Mouse (Mus musculus) cerebellum, adult 18-20 months (tissue): ENCODE measurements at regions not wholly inside any gene's neighbourhood (a gene's known extent, or its start where the extent isn't known, plus 50 kb on each side); places are given as distances from the start of the nearest gene placed in this dataset.

Experiments used
- DNase-seq, 2 experiments: peaks; one replicate each; pipeline ENCODE4 v3.0.0; 2021

DNA sequence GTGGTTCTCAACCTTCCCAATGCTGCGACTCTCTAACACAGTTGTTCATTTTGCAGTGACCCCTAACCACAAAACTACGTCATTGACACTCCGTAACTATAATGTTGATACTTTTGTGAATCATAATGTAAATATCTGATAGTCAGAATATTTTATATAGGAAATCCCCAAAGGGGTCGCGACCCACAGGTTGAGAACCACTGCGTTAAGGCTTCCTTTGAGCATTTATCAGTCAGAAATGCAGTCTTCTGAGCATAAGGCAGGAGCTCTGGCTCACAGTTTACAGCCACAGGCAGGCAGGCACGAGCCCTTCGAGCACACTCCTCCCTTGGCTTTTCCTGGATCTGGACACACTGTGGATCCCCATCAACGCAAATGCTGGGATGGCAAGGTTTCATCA, 57.0 kb downstream of the Nxnl2 start:
- DNase-seq: no peak

DNA sequence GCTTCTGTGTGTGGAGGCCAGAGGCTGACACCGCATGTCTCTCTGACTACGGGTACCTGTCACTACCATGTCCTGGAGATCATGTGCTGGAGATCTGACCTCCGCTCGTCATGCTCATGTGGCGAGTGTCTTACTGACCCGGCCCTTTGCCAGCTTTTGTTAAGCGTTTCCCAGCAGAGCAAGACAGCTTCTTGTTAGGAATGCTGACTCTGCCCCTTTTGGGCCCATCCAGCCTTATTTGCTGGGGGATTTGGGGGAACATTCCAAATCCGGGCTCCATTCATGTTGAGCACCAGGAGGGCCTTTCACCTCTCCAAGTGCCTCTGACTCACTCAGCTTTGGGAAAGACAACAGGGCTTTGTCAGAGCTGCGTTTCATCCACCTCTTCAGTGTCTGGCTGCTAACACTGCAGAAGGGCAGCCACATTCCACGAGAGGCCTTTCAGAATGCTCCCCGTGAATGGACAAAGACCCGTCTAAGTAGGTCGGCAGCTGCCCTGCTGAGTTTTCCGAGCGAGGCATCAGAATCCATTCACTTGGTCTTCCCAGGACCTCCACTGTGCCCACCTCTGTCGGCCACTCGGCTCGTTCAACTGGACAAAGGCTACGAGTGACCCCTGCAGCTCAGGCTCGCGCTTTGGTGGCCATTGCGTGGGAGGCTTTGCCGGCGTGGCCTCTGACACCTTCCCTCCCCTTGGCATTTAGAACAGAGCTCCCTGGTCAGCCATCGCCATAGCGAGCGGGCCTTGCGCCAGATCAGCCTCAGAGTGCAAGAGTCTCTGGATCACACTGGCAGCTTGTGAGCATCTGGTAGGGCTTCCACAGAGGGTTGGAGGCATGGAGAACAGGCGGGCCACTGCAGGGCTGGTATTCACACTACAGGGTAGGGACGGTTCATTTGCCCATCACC, 58.3 kb downstream of the Nxnl2 start:
- DNase-seq: peak in 1 of 2 experiments; percentile 8

DNA sequence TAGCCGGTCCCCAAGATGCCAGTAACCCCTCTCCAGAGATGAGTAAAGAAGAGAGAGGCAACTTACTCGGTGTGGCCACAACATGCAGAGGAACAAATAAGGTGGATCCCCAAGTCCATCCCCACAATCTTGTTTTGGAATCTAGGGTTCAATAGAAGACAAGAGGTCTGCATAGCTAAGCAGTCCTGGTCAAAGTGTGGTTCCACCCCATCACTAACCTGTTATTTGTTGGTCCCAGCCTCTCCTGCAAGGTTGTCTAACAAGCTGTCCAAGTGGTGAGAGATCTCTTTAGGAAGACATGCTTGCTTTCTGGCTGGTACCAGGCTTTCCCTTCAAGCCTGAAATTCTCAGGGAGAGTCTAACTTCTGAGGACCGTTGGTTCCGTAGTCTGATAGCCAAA, 59.0 kb downstream of the Nxnl2 start:
- no peak for DNase-seq

- DNase-seq: no peak
These were observed 60.8 kb downstream of the Nxnl2 start for GRCm38 (mm10) chr13:51231586-51231985.

GRCm38 (mm10) chr13:51247378-51247777, 76.6 kb downstream of the Nxnl2 start:
- no peak for DNase-seq

GRCm38 (mm10) chr13:51253371-51253770, 82.5 kb downstream of the Nxnl2 start:
- DNase-seq: no peak

- no peak for DNase-seq
These were observed 84.9 kb downstream of the Nxnl2 start for GRCm38 (mm10) chr13:51255688-51256087.

GRCm38 (mm10) chr13:51258752-51259721, 88.2 kb downstream of the Nxnl2 start:
- no peak for DNase-seq

DNA sequence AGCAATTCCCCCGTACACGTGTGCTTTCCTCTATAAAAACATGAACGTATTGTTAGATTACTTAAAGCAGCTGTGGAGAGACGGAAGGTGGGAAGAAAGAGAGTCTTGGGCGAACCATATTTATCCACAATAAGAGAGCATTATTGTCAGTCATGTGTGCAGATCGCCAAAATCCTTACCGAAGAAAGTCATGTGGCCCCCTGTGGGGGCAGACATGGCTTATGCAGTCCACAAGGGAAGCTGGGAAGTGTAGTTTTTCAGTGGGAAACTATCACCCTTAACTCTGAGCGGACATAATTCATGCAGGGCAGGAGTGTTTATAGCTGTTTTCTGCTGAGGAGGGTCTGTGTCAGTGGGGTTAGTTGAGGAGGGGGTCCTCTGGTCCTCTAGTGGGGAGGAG, 90.8 kb downstream of the Nxnl2 start:
- DNase-seq: no peak

DNA sequence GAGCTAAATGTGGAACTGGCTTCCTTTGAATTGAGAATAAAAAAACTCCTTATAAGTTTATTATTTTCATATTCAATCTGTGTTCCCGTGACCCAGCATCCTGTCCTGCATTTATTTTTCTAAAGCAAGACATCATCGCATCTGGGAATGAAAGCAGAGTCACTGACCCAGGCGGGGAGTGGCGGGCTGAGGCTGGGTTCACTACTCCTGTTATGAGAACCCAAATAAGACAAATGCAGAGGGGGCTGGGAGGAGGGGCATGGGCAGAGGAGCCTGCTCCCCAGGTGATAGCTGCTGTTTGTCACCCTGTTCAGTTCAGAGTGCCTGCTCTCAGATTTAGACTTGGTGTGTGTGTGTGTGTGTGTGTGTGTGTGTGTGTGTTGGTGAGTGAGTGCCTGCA, 102.0 kb downstream of the Nxnl2 start:
- DNase-seq: no peak

- DNase-seq: no peak
These were observed 103.8 kb downstream of the Nxnl2 start for GRCm38 (mm10) chr13:51274639-51275038.

GRCm38 (mm10) chr13:51276601-51277000, 105.8 kb downstream of the Nxnl2 start:
- DNase-seq: no peak

DNA sequence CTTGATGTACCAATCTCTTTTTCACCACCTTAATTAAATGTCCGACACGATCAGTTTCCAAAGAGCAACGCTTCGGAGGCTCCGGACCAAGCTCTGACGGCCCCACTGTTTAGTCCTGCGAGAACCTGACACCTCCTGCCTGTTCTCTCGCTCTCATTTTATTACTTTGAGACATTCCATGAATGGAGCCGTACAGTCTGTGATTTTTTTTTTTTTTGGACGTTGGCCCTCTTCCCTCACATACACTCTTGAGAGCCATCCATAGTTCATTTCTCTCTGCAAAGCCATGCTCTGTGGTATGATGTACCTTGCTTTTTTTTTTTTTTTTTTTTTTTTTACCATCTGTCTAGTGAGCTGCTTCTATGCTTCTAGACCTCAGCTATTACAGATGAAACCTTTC, 106.7 kb downstream of the Nxnl2 start:
- no peak for DNase-seq

- DNase-seq: no peak
These were observed 109.0 kb downstream of the Nxnl2 start for GRCm38 (mm10) chr13:51279642-51280387.

DNA sequence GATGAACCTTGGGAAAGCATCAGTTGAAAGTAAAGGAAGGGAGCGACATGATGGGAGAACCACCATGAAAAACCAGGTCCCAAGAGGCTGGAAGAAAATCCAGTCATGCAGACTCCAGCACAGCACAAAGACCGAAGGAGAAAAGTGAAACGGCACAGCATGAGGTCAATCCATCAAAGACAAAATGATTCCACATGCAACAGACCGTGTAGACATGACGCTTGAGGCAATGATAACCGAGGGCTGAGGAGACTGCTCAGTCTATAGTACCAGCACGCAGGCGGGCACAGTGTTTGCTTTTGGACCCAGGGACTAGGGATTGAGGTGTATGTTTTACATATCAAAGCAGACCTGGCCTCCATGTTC, 109.5 kb downstream of the Nxnl2 start:
- DNase-seq: no peak

DNA sequence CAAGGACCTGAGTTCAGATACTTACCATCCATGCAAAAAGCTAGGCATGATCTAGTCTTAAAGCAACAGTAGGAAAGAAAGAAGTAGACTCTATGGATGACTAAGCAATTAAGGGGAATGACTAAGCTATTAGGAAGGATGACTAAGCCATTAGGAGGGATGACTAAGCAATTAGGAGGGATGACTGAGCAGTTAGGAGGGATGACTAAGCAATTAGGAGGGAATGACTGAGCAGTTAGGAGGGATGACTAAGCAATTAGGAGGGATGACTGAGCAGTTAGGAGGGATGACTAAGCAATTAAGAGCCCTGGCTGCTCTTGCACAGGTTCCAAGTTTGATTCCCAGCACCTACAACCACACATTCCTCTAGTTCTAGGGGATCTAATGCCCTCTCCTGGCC, 113.9 kb downstream of the Nxnl2 start:
- no peak for DNase-seq

DNA sequence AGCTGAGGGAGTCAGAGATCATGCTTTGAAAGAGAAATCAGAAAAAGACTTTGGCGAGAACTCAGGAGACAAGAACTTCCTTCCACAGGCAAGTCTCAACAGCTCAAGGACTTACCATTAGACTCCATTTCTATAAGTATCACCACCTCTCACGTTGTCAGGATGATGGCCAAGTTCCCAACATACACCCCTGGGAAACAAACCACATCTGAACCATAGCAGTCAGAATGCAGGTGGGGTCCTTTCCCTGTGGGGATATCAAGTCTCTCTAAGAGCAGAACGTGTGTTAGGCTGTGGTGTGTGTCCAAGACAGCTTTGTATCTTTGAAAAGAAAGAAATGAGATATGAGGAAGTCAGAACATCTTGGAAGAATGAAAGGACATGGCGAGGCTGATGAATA, 118.6 kb downstream of the Nxnl2 start:
- no peak for DNase-seq

GRCm38 (mm10) chr13:51290021-51290424, 118.4 kb upstream of the S1pr3 start:
- DNase-seq: no peak

- DNase-seq: no peak
These were observed 117.5 kb upstream of the S1pr3 start for GRCm38 (mm10) chr13:51290926-51291325.

GRCm38 (mm10) chr13:51293047-51293446, 115.4 kb upstream of the S1pr3 start:
- DNase-seq: no peak

DNA sequence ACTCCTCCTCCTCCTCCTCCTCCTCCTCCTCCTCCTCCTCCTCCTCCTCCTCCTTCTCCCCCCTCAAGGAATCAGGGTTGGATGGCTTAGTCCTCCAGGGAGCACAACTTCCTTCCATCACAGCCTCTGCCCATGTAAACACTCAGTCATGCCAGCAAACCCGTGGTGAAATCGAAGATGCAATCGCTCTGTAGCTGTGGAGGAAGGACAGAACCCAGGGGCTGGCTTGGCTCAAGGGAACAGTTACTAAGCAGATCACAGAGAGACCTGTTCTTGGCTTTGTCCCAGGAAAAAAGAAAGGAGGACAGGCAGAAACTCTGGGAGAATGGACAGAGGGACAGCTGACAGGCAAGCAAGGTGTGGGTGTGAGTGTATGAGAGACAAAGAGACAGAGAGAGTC, 112.6 kb upstream of the S1pr3 start:
- no peak for DNase-seq

- DNase-seq: no peak
These were observed 111.1 kb upstream of the S1pr3 start for GRCm38 (mm10) chr13:51297231-51297880.
